Mouse (Mus musculus) heart, adult 9 months (tissue): Measurements from ENCODE around the gene Muc2.
"Not testable (repeated sequence)": the region's sequence is repeated elsewhere in the genome, so short reads cannot be mapped to it uniquely, and the experiment has no call there.

ENCODE experiments used
- DNase-seq, 2 experiments: peaks; one replicate each; pipeline ENCODE4 v3.0.0; 2022; ENCODE audit warnings: low spot score in 2 of 2

Gene Muc2

DNA sequence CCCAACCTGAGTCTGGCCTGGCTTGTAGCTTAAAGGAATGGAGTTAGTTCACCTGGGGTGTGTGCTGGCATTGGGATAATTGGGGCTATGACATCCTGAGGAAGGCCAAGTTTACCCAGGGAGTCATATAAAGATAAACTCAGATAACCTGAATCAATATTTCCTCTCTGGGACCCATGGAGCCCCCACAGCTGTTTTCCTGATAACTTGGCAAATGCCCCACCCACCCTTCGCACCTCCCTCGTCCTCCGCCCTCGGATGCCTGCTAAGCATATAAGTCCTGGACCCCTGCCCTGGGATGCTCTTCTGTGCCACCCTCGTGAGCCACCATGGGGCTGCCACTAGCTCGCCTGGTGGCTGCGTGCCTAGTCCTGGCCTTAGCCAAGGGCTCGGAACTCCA, at the start of gene Muc2:
Gene Muc2 (plus strand): TSS at position 301 of the 400 bp plus-strand sequence.
- DNase-seq, result no peak

DNA sequence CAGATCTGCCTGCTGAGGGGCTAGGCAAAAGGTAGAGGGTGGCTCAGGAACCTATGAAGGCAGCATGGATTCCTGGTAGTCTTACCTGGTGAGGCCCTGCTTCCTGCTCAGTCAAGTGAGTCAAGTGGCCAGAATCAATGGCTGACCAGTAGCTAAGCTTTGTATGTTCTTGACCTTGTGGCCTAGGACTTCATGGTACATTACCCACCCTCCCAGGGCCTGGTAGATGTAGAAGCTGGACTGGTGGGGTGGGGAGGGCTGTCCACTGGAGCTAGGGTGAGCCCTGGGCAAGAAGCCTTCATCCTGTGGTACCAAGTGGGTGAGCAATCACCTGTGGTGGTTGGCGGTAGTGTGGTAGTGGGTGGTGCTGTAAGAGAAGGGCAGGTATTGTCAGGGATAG, 47.8 kb upstream of the Muc2 start:
- no peak for DNase-seq

- no peak for DNase-seq
These were observed 47.0 kb upstream of the Muc2 start for GRCm38 (mm10) chr7:141643160-141643559.

DNA sequence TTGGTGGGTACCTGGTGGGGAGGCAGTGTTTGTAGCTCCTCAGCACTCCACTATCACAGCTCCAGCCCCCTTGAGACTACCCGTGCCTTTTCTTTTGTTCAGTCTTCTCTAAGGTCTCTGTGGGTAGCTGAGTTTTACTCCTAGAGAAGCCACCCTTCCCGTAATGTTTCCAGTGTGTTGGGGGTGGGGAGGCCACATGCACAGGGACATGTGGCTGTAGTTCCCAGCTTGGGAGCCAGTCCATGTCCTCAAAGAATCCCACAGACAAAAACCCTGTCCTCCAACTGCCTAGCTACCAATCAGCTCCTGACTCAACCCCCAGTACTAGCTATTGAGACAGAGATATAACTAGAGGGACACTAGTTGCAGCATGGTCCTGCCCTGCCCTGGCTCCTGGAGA, 43.1 kb upstream of the Muc2 start:
- no peak for DNase-seq

GRCm38 (mm10) chr7:141647815-141648214, 42.3 kb upstream of the Muc2 start:
- DNase-seq, result no peak

GRCm38 (mm10) chr7:141652191-141652590, 37.9 kb upstream of the Muc2 start:
- DNase-seq, result no peak

DNA sequence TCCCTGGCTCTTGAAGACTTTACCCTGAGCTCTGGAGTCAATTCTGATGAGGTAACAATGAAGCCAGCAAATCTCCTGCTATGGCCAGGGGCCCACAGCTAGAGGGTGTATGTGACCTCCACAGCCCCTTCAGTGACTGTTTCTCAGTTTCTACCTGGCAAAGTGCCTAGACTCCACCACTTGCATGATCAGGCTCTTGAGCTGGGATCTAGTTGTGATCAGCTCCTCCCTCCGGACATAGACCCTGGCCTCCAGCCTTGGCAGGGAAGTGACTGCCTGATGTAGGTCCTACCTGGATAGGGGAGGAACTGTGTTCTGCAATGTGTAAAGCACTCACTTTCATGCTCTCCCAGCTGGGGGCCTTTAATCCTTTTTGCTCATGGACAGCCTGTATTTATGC, 29.8 kb upstream of the Muc2 start:
- DNase-seq, result no peak

DNA sequence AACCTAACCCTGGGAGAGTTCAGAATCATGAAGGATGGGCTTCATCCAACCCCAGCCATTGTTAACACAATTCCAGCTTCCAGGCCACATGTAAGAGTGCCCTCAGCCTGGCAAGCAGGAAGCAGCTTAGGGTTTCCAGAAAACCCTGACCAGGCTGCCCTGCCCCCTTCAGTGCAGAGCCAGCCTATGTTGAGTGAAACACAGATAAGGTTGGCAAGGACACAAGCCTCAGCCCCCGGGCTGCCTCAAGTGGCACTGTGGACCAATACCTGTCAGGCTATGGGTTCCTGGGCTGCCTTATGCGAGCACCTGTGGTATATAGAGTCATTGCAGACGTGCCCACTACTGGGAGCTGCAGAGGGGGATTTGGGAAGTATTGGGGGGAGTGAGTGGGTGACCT, 28.7 kb upstream of the Muc2 start:
- DNase-seq, result peak in 1 of 2 experiments; percentile 35

DNA sequence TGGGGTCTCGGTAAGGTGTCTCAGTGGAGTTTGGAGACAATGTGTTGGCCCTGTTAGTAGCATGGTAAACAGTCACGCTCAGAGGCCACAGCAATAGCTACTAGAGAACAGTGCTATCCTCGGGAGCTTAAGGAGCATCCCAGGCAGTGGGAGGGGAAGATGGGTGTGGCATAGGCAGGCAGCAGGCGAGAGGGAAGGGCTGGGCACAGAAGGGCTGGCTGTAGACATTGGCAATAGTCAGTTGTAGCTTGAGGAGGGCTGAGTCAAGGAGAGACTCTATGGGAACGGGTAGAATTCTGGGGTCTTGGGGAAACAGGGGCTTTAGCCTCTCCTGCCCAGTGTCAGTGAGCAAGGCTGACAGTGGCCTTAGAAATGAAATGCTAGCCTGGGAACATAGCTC, 27.9 kb upstream of the Muc2 start:
- no peak for DNase-seq

- peak; percentile 15 to 36 for DNase-seq
These were observed 23.9 kb upstream of the Muc2 start for GRCm38 (mm10) chr7:141666190-141666589.

- DNase-seq, result not testable (repeated sequence)
These were observed 21.0 kb upstream of the Muc2 start for GRCm38 (mm10) chr7:141669097-141669496.

- DNase-seq, result no peak
These were observed 19.1 kb upstream of the Muc2 start for GRCm38 (mm10) chr7:141670999-141671398.

- DNase-seq, result no peak
These were observed 18.4 kb upstream of the Muc2 start for GRCm38 (mm10) chr7:141671626-141672291.

GRCm38 (mm10) chr7:141678922-141679321, 11.2 kb upstream of the Muc2 start:
- no peak for DNase-seq

DNA sequence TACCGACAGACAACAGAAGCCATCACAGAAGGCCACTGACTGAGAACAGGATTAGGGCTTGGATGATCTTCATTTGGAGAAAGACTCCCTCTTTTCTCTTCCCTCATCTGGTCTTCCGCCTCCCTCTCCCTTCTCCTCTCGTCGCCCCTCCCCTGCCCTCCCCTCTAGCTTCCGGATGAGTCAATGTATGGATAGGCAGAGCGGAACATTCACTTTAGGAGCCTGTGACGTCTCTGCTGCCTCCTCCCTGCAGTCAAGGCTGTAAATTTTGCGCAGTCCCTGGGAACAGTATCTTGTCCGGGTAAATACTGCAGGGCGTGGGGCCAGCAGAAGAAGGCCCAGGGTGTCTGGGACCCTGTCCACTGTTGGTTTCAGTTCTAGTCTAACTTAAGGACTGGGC, 2.8 kb upstream of the Muc2 start:
- no peak for DNase-seq

GRCm38 (mm10) chr7:141693591-141694273, 3.6 kb downstream of the Muc2 start:
- no peak for DNase-seq

- no peak for DNase-seq
These were observed 4.1 kb downstream of the Muc2 start for GRCm38 (mm10) chr7:141694274-141694639.

DNA sequence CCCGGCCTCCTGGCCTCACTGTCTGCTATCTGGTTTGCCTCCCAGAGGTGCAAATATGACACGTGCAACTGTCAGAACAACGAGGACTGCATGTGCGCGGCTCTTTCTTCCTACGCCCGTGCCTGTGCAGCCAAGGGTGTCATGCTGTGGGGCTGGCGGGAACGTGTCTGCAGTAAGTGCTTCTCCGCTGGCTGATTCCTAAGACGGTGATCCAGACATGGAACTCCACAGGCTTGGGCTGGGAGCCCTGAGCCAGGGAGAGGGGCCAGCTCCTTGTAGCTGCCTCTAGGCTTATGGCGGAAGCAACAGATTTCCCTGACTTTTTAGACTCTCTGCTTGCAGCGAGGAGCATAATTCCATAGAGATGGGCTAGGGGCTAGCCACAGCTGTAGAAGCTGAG, 6.4 kb downstream of the Muc2 start:
- DNase-seq, result no peak

DNA sequence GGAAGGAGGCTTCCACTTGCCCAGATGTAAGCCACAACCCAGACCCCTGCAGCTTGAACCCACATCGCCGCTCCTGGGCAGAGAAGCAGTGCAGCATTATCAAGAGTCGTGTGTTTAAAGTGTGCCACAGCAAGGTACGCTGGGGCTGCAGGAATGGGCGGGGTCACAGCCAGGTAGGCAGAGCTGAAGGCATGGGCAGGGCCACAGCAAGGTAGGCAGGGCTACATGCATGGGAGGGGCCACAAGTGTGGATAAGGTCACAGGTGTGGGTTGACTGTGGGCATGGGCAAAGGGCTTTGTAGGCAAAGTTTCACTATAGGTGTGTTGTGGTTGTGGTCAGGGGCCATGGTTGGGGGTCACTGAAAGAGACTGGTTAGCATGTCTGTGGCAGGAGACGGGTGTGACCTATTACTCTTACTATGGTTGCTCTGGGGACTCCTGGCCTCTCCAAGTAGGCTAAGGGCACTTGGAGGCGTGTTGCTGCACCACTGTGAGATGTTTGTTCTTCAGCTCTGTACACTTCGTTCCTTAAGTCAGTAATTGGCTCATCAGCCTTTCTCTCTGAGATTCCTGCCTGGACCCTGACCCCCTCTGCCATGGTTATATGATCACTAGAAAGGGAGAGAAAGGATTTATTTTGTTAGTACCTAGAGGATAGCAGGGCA, 9.5 kb downstream of the Muc2 start:
- DNase-seq, result no peak

DNA sequence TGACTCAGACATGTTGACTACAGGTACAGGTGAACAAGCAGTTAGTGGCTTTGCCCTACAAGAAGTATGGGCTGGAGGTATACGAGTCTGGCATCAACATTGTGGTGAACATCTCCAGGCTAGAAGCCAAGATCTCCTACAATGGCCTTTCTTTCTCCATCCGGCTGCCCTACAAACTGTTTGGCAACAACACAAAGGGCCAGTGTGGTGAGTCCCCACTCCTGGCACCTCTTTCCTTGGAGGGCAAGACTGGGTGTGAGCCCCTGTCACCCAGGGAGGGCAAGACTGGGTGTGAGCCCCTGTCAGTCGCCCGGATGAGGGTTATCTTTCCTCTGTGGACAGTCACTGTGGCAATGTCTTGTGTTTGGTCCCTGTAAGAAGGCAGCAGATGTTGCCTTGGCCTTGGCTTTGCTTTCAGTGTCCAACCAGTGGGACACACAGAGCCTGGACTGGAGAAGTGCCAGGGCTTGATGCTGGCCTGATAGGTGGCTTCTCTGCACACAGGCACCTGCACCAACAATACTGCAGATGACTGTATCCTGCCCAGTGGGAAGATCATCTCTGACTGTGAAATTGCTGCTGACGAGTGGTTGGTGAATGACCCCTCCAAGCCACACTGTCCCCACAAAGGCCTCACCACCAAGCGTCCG, 57.4 kb downstream of the Muc2 start:
- no peak for DNase-seq

DNA sequence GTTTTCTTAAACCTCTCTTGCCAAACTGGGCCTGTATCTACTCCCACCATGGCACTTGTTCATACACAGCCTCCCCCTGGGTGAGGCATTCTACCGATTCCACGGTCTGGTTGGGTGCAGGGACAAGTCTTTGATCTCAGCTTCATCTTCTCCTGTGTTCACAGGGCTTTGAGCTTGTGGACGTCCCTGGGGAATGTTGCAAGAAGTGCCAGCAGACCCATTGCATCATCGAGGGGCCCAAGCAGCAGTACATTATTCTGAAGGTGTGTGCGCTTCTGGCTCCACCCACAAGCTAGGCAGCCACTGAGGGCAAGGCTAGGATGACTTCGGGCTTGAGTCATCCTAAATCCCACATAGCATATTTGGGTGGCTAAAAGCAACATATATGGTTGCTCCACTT, 62.4 kb downstream of the Muc2 start:
- DNase-seq, result no peak

GRCm38 (mm10) chr7:141755831-141756230, 65.7 kb downstream of the Muc2 start:
- peak in 1 of 2 experiments; percentile 38 for DNase-seq

GRCm38 (mm10) chr7:141758291-141758690, 68.2 kb downstream of the Muc2 start:
- no peak for DNase-seq
